Mouse (Mus musculus) heart, adult 2 months (tissue): ENCODE measurements at regions not wholly inside any gene's neighbourhood (a gene's known extent, or its start where the extent isn't known, plus 50 kb on each side); places are given as distances from the start of the nearest gene placed in this dataset.

Source experiments
- CTCF ChIP-seq: fragments of 200-600 bp; IDR thresholded peaks from 2 replicates; pipeline ENCODE4 v1.8.1; 2022; ENCODE audit warnings: antibody characterized with exemption, mild to moderate bottlenecking, moderate library complexity
- POLR2A ChIP-seq: fragments of 200-500 bp; IDR thresholded peaks from 2 replicates; pipeline ENCODE4 v1.6.1; 2011; ENCODE audit warnings: mild to moderate bottlenecking, low read depth, low read length, control low read depth; ENCODE audit not compliant: insufficient read depth

DNA sequence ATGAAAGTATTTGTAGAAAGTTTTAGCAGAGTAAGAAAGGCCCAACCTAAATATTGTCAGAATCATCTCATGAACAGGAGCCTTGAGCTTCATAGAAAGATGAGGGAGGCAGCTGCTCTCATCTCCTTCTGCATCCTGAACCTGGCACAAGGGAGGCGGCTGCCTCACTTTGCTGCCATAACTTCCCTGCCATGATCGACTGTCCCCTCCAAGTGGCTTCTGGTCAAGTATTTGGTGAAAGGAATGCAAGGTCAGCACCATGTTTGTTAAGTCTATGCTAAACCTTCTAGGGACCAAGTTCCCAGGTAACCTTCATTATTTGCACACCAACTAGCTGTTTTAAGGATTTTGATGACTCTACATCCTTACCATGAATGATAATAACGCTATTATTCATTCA, 246.0 kb downstream of the Ndfip2 start:
- TF ChIP-seq CTCF: no peak
- TF ChIP-seq POLR2A: no peak
